Mouse (Mus musculus) fat pad, adult 2 months (tissue): ENCODE results near the gene Commd3.

Source experiments
- DNase-seq: peaks from one replicate; pipeline ENCODE4 v3.0.0-alpha.2; 2011; ENCODE audit warnings: low read depth, low spot score; ENCODE audit errors: extremely low read depth

The Commd3 gene

DNA sequence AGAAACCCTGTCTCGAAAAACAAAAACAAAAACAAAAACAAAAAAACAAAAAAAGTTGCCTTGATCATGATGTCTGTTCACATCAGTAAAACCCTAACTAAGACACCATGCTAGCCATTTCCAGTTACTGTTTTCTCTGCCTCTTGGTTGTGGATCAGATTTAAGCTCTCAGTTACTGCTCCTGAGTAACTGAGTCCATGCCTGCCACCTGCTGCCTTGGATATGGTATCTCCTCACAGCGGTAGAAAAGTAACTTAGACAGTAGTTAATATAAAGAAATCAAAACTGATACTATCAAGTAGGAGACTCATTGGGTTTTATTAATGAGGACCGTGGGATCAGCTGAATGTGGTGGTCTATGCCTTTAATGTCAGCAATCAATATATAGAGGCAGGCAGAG lies 42.2 kb downstream of the Commd3 start:
- DNase-seq: no peak

DNA sequence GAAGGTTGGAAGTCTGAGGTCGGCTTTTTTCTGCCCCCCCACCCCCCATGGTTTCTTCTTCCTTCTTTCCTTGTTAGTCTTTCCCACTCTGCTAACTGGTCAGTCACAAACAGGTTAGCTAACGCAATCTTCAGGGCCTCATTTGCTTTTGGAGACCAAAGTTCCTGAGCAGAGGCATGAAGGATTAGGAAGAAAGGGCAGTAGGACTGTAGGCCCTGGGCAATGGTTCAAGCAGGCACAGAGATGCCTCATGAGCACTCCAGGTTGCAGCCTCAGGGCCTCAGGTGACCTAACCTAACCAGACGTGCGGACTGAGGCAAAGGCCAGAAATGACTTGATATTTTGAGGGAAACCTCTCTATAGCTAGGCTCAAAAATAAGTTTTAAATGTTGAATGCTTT lies 46.3 kb downstream of the Commd3 start:
- DNase-seq: no peak

DNA sequence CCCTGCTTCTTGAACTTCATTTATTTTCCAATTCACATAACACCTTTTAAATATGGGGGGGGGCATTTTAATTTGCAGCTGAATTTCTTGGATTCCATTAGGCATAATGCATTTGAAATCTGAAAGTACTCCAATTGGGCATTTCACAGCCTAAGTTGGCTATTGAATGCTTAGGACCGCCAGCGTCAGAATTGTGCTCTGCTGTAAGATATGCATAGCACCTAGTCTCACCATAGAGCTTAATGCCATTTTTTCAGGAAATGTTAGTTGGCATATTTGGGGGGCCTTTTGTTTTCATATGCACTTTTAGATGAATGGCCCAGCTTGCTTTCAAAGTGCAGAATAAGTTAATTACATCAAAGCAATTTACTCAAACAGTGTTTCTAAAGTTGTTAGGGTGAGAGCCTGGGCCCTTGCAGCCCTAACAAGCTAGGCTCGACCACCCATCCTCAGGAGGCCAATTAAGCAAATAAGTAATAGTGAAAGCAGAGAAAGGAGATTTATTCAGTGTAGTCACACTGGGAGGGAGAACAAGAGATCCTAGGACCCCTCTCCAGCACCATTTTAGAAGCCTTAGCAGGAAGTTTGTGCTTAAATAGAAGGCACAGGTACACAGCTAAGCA lies 50.1 kb downstream of the Commd3 start:
- DNase-seq: no peak

DNA sequence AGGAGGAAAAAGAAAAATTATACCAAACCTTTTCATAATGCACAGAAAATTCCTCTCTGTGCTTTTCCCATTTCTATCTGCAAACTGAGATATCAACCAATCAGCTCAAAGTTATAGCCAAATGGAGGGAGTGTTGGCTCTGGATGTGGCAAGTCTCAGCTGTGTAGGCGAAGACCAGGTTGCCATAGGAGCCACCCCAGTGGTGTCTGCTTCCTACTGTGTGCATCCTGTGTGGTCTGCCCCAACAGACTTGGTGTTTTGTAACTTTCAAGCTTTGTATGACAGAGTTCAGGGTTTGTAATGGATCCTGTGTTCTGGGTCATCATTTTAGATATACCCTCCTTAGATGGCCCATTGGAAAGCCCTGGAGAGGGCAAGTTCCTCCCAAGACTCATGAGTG lies 52.3 kb downstream of the Commd3 start:
- DNase-seq: no peak
